Mouse (Mus musculus) heart, adult 8-10 months (tissue): Measurements from ENCODE around the gene Atp1a1. TPM values are rescaled to one million over a fixed set of nuclear protein-coding genes. Genes with fewer than 3 reads are reported as not detected.
A peak's percentile ranks its signal among the peaks of the same experiment; 100 is the strongest.

Experiments
- DNase-seq: peaks from one replicate; pipeline ENCODE4 v3.0.0; 2022; ENCODE audit warnings: low spot score
- total RNA-seq, 4 experiments: library from RNA; stranded (reverse); gene quantifications; 2 replicates each; pipeline ENCODE4 v1.2.4; 2022

The Atp1a1 gene
- total RNA-seq, 4 experiments from 2014 or later: 757 to 917 (median 814) TPM

GRCm38 (mm10) chr3:101611813-101612491 is 7.5 kb upstream of the Atp1a1 start:
- no peak for DNase-seq

- DNase-seq: no peak
Observed at GRCm38 (mm10) chr3:101611012-101611812, 6.7 kb upstream of the Atp1a1 start.

- DNase-seq: no peak
Observed at GRCm38 (mm10) chr3:101609302-101609701, 4.8 kb upstream of the Atp1a1 start.

- DNase-seq: no peak
Observed at GRCm38 (mm10) chr3:101606861-101607455, 2.5 kb upstream of the Atp1a1 start.

- no peak for DNase-seq
Observed at GRCm38 (mm10) chr3:101605721-101606120, 1.2 kb upstream of the Atp1a1 start.

- DNase-seq: no peak
Observed at GRCm38 (mm10) chr3:101605291-101605690, 807 bp upstream of the Atp1a1 start.

GRCm38 (mm10) chr3:101603661-101604549 is 579 bp downstream of the Atp1a1 start:
- peak; percentile 86 for DNase-seq

- DNase-seq: no peak
Observed at GRCm38 (mm10) chr3:101603194-101603593, 1.3 kb downstream of the Atp1a1 start.

GRCm38 (mm10) chr3:101602511-101603055 is 1.9 kb downstream of the Atp1a1 start:
- DNase-seq: no peak

- no peak for DNase-seq
Observed at GRCm38 (mm10) chr3:101601687-101602086, 2.8 kb downstream of the Atp1a1 start.

- no peak for DNase-seq
Observed at GRCm38 (mm10) chr3:101601003-101601525, 3.4 kb downstream of the Atp1a1 start.

- DNase-seq: no peak
Observed at GRCm38 (mm10) chr3:101599920-101600741, 4.4 kb downstream of the Atp1a1 start.

GRCm38 (mm10) chr3:101599191-101599919 is 5.1 kb downstream of the Atp1a1 start:
- no peak for DNase-seq

- no peak for DNase-seq
Observed at GRCm38 (mm10) chr3:101598231-101598905, 6.1 kb downstream of the Atp1a1 start.

GRCm38 (mm10) chr3:101597317-101598096 is 7.0 kb downstream of the Atp1a1 start:
- no peak for DNase-seq

- no peak for DNase-seq
Observed at GRCm38 (mm10) chr3:101596686-101597085, 7.8 kb downstream of the Atp1a1 start.

- no peak for DNase-seq
Observed at GRCm38 (mm10) chr3:101595866-101596630, 8.4 kb downstream of the Atp1a1 start.
